Mouse (Mus musculus): ENCODE data around the gene Ptpre.

DNA sequence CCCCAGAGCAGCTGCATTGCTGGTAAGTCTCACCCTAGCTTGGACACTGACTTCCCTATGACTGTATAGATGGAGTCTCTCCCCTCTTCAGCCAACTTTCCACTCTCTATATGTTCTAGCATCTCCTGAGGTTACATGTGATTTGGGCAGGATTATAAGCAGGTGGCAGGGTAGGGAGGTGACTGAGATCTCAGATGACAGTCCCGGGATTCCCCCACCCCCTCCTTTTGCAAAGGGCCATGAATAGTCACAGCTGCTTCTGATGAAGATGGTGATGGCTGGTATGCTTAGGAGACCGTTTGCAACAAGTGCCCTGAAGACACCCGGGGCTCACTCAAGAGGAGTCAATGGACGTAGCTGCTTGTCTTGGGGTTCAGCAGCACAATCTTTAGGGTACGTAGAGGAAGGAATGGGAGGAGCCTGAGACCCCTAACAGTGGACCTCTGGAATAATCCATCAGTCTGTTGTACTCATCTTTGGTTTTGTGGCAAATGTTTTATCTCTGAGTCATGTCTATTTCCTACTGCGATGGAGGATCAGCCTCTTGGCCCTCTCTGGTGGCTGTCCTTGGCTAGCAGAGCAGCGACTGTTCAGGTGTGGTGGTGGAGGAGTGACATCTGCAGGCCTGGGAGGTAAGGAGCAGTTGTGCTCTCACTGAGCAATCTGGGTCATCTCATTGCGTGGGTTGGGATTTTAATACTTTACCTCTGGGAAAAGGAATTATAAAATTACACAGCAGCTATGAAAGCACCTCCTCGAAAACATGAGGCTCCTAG, 47.4 kb upstream of the Ptpre start:
- no peak for TF ChIP-seq CTCF (IDR thresholded peaks at IDR 0.05; ENCODE audit: borderline replicate concordance, insufficient read depth, low read depth, low read length)
- no peak for TF ChIP-seq POLR2A (IDR thresholded peaks at IDR 0.05; ENCODE audit: borderline replicate concordance, insufficient read depth, low read length)
